Mouse (Mus musculus) heart, postnatal 10 days (tissue): ENCODE measurements around the gene Prss53. TPM values are rescaled to one million over a fixed set of nuclear protein-coding genes. Genes with fewer than 3 reads are reported as not detected.
A peak's percentile ranks its signal among the peaks of the same experiment; 100 is the strongest.
"Not testable (repeated sequence)": the region's sequence is repeated elsewhere in the genome, so short reads cannot be mapped to it uniquely, and the experiment has no call there.

Experiments used
- DNase-seq, 2 experiments: peaks; one replicate each; pipeline ENCODE4 v3.0.0; 2021
- intact Hi-C: fragments of 180-260 bp; cut with DNase I; formaldehyde crosslinking; loops from one replicate; pipeline ENCODE4 v1.15.1; 2025
- total RNA-seq, 2 experiments: library from RNA; stranded (reverse); gene quantifications; 2 replicates each; pipeline ENCODE4 v1.2.3; 2021

Prss53 gene
- total RNA-seq, 2 experiments from 2014 or later: 0.60 to 1.1 TPM

- intact Hi-C loops: no loop called here
Measured at GRCm38 (mm10) chr7:127912938-127913337, 22.2 kb upstream of the Prss53 start.

DNA sequence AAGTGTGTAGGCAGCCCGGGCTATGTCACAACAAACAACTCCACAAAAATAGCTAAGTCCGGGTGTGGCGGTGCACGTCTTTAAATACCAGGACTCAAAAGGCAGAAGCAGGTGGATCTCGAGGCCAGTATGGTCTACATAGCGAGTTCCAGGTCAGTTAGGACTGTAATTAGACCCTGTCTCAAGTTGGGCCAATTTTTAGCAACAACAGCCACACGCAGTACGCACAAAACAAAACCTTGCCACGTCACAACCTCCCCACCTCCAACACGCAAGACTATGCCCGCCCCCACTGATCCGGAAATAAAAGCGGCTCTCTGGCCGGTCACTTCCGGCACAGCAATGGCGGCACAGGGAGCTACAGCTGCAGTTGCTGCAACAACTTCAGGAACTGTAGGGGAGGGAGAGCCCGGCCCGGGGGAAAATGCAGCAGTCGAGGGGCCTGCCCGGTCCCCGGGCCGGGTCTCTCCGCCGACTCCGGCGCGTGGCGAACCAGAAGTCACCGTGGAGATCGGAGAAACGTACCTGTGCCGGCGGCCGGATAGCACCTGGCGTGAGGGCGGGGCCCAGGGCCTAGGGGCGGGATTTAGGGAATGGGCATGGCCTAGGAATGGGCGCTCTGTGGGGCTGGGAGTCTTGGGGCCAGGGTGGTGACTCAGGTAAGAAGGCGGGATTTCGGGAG lies 21.6 kb upstream of the Prss53 start, which contains the start of gene Kat8:
Gene Kat8 (plus strand): TSS at position 327 of the 682 bp plus-strand sequence.
- DNase-seq: peak; percentile 91 to 95
- intact Hi-C loops: no loop called here

More at GRCm38 (mm10) chr7:127912938-127913337, 22.2 kb upstream of the Prss53 start:
- no peak for DNase-seq

DNA sequence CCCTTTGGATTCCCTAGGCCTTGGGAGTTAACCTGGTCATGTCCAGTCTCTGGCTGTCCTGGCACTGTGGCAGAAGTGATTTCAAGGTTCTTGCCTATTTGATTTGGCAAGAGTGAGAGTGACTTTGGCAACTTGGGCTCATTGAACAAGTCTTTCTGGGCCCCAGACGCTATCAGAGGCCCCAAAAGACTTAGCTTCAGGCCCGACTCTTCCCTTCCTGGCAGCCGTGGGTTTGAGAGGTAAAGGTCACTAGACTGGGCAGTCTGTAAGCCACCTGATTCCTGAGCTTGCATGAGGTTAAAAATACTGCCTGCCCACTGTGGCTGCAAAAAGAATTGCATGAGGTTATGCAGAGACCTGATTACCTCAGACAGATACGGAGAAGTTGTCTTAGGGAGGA lies 17.9 kb upstream of the Prss53 start:
- intact Hi-C loops: no loop called here
- DNase-seq: no peak

GRCm38 (mm10) chr7:127907939-127908338 lies 17.2 kb upstream of the Prss53 start:
- intact Hi-C loops: no loop called here
- DNase-seq: no peak

DNA sequence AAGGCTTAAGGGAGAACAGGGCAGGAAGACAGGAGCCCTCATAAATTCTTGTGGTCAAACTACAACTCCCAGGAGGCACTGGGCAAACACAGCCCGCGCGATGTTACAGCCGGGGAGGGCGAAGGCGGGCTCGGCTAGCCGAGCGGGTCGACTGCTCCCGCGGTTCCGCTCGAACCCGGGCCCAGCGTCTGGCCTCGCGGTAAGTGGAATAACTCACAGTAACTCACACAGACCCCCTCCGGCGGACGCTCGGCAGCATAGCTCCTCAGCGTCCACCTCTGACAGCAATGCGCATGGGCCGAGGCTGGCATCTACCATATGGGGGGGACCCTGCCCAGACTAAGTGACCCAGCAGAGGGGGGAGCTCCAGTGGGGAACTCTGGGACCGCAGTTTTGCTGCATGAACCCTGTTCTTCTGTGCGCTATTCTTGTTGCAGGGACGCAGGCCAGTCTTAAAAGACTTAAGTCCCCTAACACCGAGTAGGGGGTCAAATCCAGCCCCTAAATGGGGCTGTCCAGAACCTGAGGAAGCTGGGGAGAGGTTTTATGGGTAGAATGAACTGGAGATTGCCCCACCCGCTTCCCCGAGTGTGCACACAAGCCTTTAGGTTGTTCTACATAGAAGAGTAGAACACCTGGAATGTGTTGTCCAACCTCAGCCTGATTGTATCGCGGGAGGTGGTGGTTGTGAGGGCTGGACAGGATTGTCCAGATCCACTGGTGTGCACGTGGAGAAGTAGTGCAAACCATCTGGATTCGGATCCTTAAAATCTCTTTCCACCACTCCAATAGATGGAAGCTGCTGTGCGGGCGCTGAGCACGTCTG lies 13.4 kb upstream of the Prss53 start, which contains the start of gene Bckdk:
Gene Bckdk (plus strand): TSS at position 112 of the 826 bp plus-strand sequence.
- DNase-seq: peak; percentile 83 to 89
- intact Hi-C loops: no loop called here

- intact Hi-C loops: no loop called here
- DNase-seq: no peak
Measured at GRCm38 (mm10) chr7:127901772-127902171, 11.0 kb upstream of the Prss53 start.

GRCm38 (mm10) chr7:127899997-127900396 lies 9.2 kb upstream of the Prss53 start:
- no peak for DNase-seq
- intact Hi-C loops: no loop called here

- intact Hi-C loops: no loop called here
- DNase-seq: no peak
Measured at GRCm38 (mm10) chr7:127898179-127898956, 7.6 kb upstream of the Prss53 start.

DNA sequence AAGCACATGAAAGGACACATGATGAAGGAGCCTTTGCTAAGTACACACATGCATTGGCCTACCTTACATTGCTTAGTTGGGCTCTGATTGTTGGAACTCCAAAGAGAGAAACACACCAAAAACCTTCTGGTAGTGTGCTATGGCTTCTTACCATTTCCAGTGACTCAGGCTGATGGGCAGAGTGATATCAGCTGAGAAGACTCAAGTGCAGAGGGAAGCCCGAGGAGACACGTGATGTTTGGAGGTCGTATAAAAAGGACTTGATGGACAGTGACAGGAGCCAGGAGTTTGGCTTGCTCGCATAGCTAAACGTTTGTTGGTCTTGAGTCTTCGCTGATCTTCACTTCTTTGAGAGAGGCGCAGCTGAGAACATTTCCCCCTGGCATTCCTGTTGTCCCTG lies 6.8 kb upstream of the Prss53 start:
- DNase-seq: no peak
- intact Hi-C loops: no loop called here

DNA sequence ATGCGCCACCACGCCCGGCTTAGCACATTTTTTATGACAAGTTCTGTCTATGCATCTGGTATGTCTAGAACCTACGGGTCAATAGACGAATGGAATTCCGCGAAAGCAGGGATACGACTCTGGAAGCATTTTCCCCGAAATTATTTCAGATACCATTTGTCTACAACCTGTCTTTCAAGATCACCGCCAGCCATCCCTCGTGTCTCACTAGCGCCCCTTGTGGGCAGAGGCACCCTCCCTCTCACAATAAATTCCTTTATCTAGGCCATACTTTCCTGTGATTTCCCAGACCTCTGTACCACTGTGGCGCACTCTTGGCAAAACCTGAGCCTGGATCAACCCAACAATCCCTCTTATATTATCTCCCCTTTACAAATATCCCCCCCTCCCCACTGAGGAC lies 5.6 kb upstream of the Prss53 start:
- intact Hi-C loops: no loop called here
- DNase-seq: peak; percentile 48 to 76

GRCm38 (mm10) chr7:127895891-127896290 lies 5.1 kb upstream of the Prss53 start:
- intact Hi-C loops, DNase-seq: not testable (repeated sequence)

GRCm38 (mm10) chr7:127895442-127895841 lies 4.7 kb upstream of the Prss53 start, which contains the start of the genes Gm21974 and Vkorc1:
Gene Gm21974, minus strand, starts transcription at chr7:127895454.
Gene Vkorc1, minus strand, starts transcription at chr7:127895617.
- intact Hi-C loops: no loop called here
- peak; percentile 96 to 97 for DNase-seq

- intact Hi-C loops: no loop called here
- no peak for DNase-seq
Measured at GRCm38 (mm10) chr7:127894480-127894879, 3.7 kb upstream of the Prss53 start.

- intact Hi-C loops: no loop called here
- no peak for DNase-seq
Measured at GRCm38 (mm10) chr7:127888821-127889220, 1.9 kb downstream of the Prss53 start.

GRCm38 (mm10) chr7:127887781-127888180 lies 3.0 kb downstream of the Prss53 start:
- DNase-seq: no peak

GRCm38 (mm10) chr7:127887191-127887590 lies 3.6 kb downstream of the Prss53 start:
- intact Hi-C loops: no loop called here
- no peak for DNase-seq

More at GRCm38 (mm10) chr7:127887781-127888180, 3.0 kb downstream of the Prss53 start:
- intact Hi-C loops: no loop called here

DNA sequence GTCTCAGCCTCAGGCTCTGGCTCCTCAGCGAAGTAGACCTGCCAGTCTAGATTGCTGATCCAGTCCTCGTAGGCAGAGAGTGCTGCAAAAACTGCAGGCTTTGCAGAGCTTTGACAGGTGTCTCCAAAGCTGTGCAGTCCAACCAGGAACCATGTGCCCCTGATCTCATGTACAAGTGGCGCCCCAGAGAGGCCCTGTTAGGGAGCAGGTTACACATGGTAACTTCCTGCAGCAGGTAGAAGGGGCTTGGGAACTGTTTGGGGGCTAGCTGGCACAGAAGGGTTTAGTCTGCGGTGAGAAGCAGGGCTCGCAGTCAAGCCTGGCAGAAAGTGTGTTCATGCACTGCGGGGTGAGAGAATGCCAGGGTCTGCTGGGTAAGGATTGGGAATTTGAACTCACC lies 4.2 kb downstream of the Prss53 start:
- DNase-seq: no peak
- intact Hi-C loops: no loop called here

DNA sequence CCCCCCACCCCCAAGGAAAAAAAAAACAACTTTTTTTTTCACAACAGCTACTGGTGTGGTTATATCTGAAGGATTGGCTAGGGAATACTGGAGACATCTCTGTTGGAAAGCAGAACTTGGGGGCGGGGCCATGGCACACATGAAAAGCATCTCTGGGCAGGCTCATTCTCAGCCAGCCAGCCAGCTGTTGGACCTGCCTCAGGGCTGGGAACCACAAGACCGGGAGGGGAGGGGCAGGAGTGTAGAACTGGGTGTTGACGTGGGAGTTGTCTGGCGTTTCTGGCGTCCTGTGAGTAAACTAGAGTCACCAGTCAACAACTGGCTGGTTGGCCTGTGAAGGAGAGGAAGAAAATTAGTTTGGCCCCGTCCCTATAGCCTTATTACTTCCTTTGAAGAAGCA lies 4.8 kb downstream of the Prss53 start:
- DNase-seq: peak; percentile 82
- intact Hi-C loops: no loop called here

DNA sequence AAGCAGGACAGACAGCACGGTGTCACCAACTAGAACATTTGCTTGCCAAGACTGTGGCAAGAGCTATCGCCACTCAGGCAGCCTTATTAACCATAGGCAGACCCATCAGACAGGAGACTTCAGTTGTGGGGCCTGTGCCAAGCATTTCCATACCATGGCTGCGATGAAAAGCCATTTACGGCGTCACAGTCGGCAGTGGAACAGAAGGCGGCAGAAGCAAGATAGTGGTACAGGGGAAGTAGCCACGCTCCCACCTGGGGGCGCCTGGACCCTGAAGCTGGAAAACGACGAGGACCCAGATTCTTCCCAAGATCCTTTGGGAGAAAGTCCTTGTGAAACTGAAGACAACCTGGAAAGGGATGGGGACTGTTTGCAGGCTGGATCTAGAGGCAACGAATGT lies 10.3 kb downstream of the Prss53 start:
- DNase-seq: no peak
- intact Hi-C loops: no loop called here

GRCm38 (mm10) chr7:127879301-127879700 lies 11.5 kb downstream of the Prss53 start:
- DNase-seq: no peak
- intact Hi-C loops: loop anchor here (5.0 kb wide), 1 partner anchor 77 kb away; the partner anchor contains the start of gene Hsd3b7
